Mouse (Mus musculus) liver, adult 2 months (tissue): ENCODE data around the gene C3ar1. TPM values are rescaled to one million over a fixed set of nuclear protein-coding genes. Genes with fewer than 3 reads are reported as not detected.

Experiments used
- DNase-seq: peaks from one replicate; pipeline ENCODE4 v3.0.0-alpha.2; 2011; ENCODE audit warnings: low read depth, low spot score; ENCODE audit errors: extremely low read depth
- H3K27ac ChIP-seq: fragments of 200-500 bp; replicated peaks from 2 replicates; pipeline ENCODE4 v1.5.1; 2012; ENCODE audit warnings: low read depth, mild to moderate bottlenecking, control low read depth, inconsistent platforms, low read length; ENCODE audit not compliant: insufficient read depth
- H3K27me3 ChIP-seq: fragments of 200-500 bp; 2 replicates; pipeline ENCODE4 v1.6.1; 2012; ENCODE audit warnings: mild to moderate bottlenecking, moderate library complexity, low read length, inconsistent platforms; ENCODE audit not compliant: control insufficient read depth, insufficient read depth
- H3K36me3 ChIP-seq: fragments of 200-500 bp; 2 replicates; pipeline ENCODE4 v1.6.1; 2012; ENCODE audit warnings: low read length, inconsistent platforms; ENCODE audit not compliant: control insufficient read depth, insufficient read depth
- H3K4me1 ChIP-seq: fragments of 200-500 bp; 2 replicates; pipeline ENCODE4 v1.6.1; 2011; ENCODE audit warnings: low read length; ENCODE audit not compliant: control insufficient read depth, insufficient read depth
- H3K4me3 ChIP-seq: fragments of 200-500 bp; 2 replicates; pipeline ENCODE4 v1.5.1; 2011; ENCODE audit warnings: low read depth, mild to moderate bottlenecking, control low read depth, low read length, moderate library complexity; ENCODE audit not compliant: insufficient read depth
- H3K79me2 ChIP-seq: fragments of 200-500 bp; 2 replicates; pipeline ENCODE4 v1.6.1; 2012; ENCODE audit warnings: inconsistent platforms, mild to moderate bottlenecking, low read length, moderate library complexity; ENCODE audit not compliant: control insufficient read depth, insufficient read depth
- H3K9ac ChIP-seq: fragments of 200-500 bp; 2 replicates; pipeline ENCODE4 v1.6.1; 2012; ENCODE audit warnings: low read depth, mild to moderate bottlenecking, control low read depth, inconsistent platforms, low read length
- CTCF ChIP-seq: fragments of 200-500 bp; IDR thresholded peaks from 2 replicates; pipeline ENCODE4 v1.5.1; 2011; ENCODE audit warnings: low read depth, low read length, control low read depth
- POLR2A ChIP-seq: fragments of 200-500 bp; IDR thresholded peaks from 2 replicates; pipeline ENCODE4 v1.6.1; 2011; ENCODE audit warnings: low read length, control low read depth; ENCODE audit not compliant: insufficient read depth; ENCODE audit errors: extremely low read depth
- WGBS: fragments of 180-500 bp; shearing (Covaris S2); methylation state at CpG from one replicate; pipeline ENCODE4 v1.1.7; 2018; 5-methylcytosine and 5-hydroxymethylcytosine counted together
- polyA plus RNA-seq: library from polyadenylated mRNA; depleted of rRNA; stranded (reverse); fragments of >200 nt; gene quantifications from 2 replicates; pipeline ENCODE4 v1.2.3, GENCODE M21; 2012; rRNA removed
- total RNA-seq: library from RNA; depleted of rRNA; stranded (reverse); fragments of >200 nt; gene quantifications from 2 replicates; pipeline ENCODE4 v1.2.3, GENCODE M21; 2014; rRNA removed

The C3ar1 gene
- total RNA-seq, result 1.5 and 1.6 TPM in 2 replicates
- polyA plus RNA-seq, result 0.66 and 0.99 TPM in 2 replicates

DNA sequence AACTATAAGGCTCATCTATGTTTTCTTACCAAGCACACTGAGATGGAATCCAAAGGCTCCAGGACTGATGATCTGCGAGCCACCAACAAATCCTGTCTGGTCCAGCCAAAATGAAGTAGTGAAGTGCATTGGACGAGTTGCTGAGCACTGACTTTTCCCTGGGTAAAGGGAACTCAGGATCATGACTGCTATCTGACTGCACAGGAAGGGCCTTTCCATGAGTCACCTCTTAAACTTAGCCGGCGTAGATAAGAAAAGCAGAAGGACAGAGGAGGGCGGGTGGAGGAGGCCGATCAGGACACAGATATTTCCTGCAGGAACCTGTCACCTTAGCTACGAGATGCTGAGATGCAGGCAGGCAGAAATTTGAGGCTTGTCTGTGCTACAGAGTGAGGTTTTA, at the start of gene C3ar1:
Gene C3ar1 (minus strand): TSS at position 207 of the 400 bp plus-strand sequence.
- 65% methylated on average over 7 of the region's 7 CpGs for WGBS
- no peaks in the 10 kb centered on the region for H3K4me1 ChIP-seq
- peak; percentile 43 for DNase-seq

DNA sequence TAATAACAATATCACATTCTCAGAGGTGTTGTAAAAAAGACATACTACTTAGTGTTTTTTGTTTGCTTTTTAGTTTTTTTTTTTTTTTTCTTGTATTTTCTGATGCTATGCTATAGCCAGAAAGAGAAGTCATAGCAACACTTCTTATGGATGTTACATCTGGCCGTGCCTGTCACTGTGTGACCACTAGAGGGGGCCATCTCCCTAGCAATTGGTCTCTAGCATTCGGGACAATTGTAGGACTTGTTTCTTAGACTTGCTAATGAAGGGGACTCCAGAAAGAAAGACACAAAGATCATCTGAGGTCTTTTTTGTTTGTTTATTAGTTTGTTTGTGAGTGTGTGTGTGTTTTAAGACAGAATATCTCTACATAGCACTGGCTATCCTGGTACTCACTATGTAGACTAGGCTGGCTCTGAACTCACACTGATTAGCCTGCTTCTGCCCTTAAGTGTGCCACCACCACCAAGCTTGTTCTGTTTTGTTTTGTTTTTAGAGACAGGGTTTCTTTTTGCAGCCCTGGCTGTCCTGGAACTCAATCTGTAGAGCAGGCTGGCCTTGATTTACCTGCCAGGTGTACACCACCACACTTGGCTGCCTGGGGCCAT, 36.6 kb upstream of the C3ar1 start:
- peak; percentile 49 for DNase-seq
- no peaks in the 10 kb centered on the region for H3K27me3 ChIP-seq
- peaks cover 37% of the 10 kb centered on the region for H3K36me3 ChIP-seq
- no peaks in the 10 kb centered on the region for H3K4me1 ChIP-seq
- H3K27ac ChIP-seq, result no peak overlapping the region
- 15% methylated on average over 2 of the region's 2 CpGs for WGBS
- no peak overlapping the region for H3K9ac ChIP-seq
- H3K79me2 ChIP-seq, result no peaks in the 10 kb centered on the region
- TF ChIP-seq CTCF (peak; percentile 68; the same call in 1 of the 2 replicates), POLR2A (no peak)
- no peak overlapping the region for H3K4me3 ChIP-seq

More for the DNA sequence above, at the start of gene C3ar1:
- TF ChIP-seq CTCF (no peak), POLR2A (no peak)
- Histone ChIP-seq H3K4me3 (no peak within 1 kb of the TSS), H3K27me3 (no peaks in the 10 kb centered on the region), H3K27ac (no peak within 1 kb of the TSS), H3K36me3 (no peaks in the 10 kb centered on the region), H3K79me2 (no peaks in the 10 kb centered on the region), H3K9ac (no peak within 1 kb of the TSS)

DNA sequence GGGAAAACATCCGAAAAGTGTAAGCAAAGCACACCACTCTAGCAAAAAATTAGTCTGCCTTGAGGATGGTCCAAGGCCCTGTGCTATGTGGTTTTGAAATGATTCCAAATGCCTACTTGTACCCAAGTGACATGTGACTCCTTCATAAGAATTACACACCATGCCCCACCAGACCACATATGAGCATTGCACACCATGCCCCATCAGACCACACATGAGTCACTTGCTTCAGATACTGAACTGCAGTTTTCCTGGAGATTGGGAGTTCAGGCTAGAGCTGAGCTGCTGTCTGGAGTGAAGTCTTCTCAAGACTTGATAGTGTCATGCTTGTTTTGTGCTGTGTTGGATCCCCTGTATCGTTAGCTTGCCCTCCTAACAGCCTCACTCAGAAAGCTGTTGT, 33.6 kb upstream of the C3ar1 start:
- H3K9ac ChIP-seq, result no peak overlapping the region
- 93% methylated on average over 2 of the region's 2 CpGs for WGBS
- no peak overlapping the region for H3K4me3 ChIP-seq
- DNase-seq, result no peak
- H3K27me3 ChIP-seq, result no peaks in the 10 kb centered on the region
- H3K79me2 ChIP-seq, result no peaks in the 10 kb centered on the region
- H3K36me3 ChIP-seq, result peaks cover 55% of the 10 kb centered on the region
- TF ChIP-seq POLR2A, result no peak
- TF ChIP-seq CTCF, result no peak
- no peaks in the 10 kb centered on the region for H3K4me1 ChIP-seq
- H3K27ac ChIP-seq, result no peak overlapping the region

DNA sequence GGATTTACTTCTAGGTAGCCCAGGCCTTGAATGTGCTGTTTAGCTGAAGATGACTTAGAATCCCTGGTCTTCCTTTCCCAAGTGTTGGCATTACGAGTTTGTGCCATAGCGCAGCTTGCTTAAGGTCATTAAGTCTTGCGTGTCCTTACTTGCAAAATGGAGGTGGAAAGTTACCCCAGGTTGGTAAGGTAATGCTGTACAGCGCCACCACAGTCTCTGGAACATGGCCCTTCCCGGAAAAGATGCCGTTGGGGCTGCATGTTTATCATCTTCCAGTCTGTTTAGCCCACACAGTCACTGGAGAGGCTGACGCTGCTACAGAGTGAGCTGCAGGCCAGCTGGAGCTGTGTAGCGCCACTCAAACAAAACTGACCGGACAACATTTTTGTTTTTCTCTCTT, 27.6 kb upstream of the C3ar1 start:
- Histone ChIP-seq H3K27ac (no peak overlapping the region), H3K36me3 (peaks cover 70% of the 10 kb centered on the region), H3K4me1 (peaks cover 11% of the 10 kb centered on the region), H3K4me3 (no peak overlapping the region), H3K9ac (no peak overlapping the region), H3K27me3 (no peaks in the 10 kb centered on the region), H3K79me2 (peaks cover 7% of the 10 kb centered on the region; the same call in 1 of the 2 replicates)
- TF ChIP-seq CTCF (no peak), POLR2A (no peak)
- WGBS, result 92% methylated on average over 9 of the region's 9 CpGs
- no peak for DNase-seq

DNA sequence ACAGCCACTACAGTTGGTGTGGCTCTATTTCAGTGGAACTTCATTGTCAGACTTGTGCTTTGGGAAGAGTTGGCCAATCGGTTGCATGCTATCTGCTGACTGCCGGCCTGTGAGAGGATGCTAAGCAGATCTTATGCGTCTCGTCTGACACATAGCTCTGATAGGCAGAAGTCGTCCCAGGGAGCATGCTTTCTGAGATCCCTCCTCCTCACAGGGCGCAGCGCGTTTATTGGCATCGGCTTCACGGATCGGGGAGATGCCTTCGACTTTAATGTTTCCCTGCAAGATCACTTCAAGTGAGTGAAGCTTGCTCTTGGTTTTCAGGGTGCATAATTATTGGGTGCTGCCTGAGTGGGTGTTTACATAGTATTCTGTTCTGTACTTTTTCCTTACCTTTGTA, 25.3 kb upstream of the C3ar1 start:
- no peak overlapping the region for H3K4me3 ChIP-seq
- peaks cover 53% of the 10 kb centered on the region for H3K36me3 ChIP-seq
- no peak for TF ChIP-seq CTCF
- no peak for TF ChIP-seq POLR2A
- H3K9ac ChIP-seq, result no peak overlapping the region
- H3K4me1 ChIP-seq, result peaks cover 24% of the 10 kb centered on the region
- 92% methylated on average over 12 of the region's 12 CpGs for WGBS
- H3K27me3 ChIP-seq, result no peaks in the 10 kb centered on the region
- H3K79me2 ChIP-seq, result peaks cover 18% of the 10 kb centered on the region; the same call in 1 of the 2 replicates
- H3K27ac ChIP-seq, result no peak overlapping the region
- no peak for DNase-seq
